Mouse (Mus musculus) embryonic stem cell, embryonic (primary cell): ENCODE measurements at regions not wholly inside any gene's neighbourhood (a gene's known extent, or its start where the extent isn't known, plus 50 kb on each side); places are given as distances from the start of the nearest gene placed in this dataset.

Experiments used
- CTCF ChIA-PET, 4 experiments: fragments of 300-600 bp in 2 of 4; fragments of 350-600 bp in 2 of 4; sonication (Branson Sonifier 250); formaldehyde crosslinking; loops; one replicate each; lab custom pipeline; 2022; ENCODE audit warnings: inconsistent platforms in 2 of 4; lab: Charles Lee
- POLR2A ChIA-PET, 4 experiments: fragments of 300-600 bp in 2 of 4; fragments of 350-600 bp in 2 of 4; sonication (Branson Sonifier 250); formaldehyde crosslinking; loops; one replicate each; lab custom pipeline; 2022; ENCODE audit warnings: antibody characterized with exemption in 4 of 4, inconsistent platforms in 1 of 4; lab: Charles Lee

DNA sequence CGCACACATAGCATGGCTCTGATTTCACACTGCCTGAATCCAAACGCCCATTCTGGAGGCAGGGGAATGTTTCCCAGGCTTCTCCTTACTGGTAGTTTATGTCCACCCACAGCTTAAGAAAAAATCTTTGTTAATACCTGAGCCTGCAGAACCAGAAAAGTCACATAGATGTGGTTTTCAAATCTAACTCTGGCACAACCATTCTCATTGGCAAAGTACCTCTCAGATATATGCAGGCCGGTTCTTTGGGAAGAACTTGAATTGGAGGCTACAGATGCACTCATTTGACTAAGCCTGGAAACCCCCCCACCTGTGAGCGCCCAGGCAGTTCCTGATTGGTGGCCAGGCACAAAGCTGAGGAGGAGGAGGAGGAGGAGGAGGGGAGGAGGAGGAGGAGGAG is 179.8 kb upstream of the Arid2 start:
- ChIA-PET POLR2A (interaction anchor here in 1 of 4 experiments (0.7 kb wide), 2 partner anchors 61 to 121 kb away, joined by 3 to 6 read pairs; no protein-coding TSS in a partner anchor), CTCF (no interaction called here)

DNA sequence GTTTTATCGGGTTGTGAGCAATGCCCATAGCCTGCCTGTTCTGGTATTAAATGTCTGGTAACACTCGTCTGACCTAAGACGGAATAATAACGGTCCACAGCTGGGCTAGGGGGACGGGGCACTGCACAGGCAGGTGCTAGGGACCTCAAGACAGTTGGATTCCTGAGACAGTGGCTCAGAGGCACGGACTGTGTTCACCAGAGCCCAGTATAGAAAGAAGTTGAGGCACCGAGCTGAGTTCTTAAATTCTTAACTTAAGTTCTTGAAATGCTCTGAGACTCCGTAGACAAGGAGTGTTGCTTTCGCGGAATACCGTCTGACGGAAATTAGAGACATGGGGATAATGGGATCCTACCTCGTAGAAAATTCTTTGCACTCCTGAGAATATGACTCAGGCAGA is 174.2 kb upstream of the Arid2 start:
- POLR2A ChIA-PET: no interaction called here
- CTCF ChIA-PET: no interaction called here

DNA sequence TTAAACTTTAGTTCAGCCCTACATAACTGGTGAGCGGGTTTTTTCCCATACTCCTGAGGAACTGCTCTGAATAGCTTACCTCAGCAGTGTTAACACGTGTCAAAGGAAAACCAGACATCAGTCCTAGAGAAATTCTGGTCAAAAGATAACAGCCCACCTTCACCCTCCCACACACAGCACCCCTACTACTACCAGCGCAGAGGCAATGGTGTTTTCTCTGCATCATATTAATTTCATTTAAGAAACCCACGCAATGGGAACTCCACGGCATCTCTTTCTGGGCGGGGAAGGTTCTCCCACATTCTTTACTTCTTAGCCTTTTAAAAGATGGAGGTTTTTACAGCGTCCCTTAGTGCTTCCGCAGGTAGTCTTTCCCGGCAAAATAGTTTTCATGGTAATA is 172.7 kb upstream of the Arid2 start:
- POLR2A ChIA-PET: no interaction called here

DNA sequence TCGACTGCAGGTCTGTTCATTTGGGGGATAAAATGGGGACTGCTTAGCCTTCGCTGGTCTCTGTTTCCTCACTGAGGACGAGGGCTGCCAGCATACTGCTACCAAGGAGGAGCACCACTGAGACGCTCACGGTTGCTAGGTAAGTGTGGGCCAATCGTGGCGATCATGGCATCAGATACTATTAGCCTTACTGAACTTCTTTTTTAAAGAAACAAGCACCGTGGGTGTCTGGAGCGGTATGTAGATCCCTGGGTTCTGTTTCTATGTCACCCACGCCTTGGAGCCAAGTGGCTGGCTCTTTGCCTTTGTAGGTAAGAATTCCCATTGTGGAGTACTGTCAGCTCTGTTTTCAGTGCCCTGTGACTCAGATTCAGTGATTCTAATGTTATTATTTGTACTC is 172.1 kb upstream of the Arid2 start:
- CTCF ChIA-PET: no interaction called here
- POLR2A ChIA-PET: no interaction called here

More for the DNA sequence above, 172.7 kb upstream of the Arid2 start:
- CTCF ChIA-PET: no interaction called here

DNA sequence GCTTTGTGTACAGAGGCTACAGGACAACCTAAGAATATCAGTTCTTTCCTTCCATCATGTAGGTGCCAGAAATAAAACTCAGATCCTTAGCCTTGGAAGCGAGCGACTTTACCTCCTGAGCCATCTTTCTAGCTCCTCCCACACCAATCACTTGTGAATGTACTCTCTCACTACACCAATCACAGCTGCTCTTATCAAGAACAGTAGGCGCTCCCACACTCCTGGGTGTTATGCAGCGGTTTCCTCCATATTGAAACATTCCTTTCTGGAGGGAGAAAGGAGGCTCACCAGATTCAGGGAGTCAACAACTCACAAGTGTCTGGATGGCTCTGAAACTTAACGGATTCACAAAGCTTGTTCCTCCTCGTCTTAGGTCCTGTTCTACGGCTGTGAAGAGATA is 168.1 kb upstream of the Arid2 start:
- POLR2A ChIA-PET: interaction anchor here in 1 of 4 experiments (0.6 kb wide), 1 partner anchor 185 kb away, joined by 3 read pairs; no protein-coding TSS in a partner anchor
- CTCF ChIA-PET: no interaction called here

DNA sequence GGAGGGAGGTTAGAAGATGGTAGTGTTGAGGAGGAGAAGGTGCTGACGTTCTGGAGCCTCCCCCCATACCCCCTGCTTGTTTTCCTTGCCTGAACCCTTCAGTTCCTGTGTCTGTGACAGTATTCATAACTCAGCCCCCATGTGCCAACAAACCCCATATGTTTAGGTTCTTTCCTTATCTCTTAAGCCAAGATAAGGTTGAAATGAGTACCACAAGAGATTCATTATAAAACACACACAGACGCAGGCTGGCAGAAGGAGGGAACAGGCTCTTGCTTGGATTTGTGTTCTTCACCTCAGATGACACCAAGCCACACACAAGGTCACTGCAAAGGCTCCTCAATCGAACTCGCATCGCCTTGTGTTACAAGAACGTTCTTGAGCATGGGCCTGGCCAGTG is 162.9 kb upstream of the Arid2 start:
- ChIA-PET CTCF (no interaction called here), POLR2A (no interaction called here)

DNA sequence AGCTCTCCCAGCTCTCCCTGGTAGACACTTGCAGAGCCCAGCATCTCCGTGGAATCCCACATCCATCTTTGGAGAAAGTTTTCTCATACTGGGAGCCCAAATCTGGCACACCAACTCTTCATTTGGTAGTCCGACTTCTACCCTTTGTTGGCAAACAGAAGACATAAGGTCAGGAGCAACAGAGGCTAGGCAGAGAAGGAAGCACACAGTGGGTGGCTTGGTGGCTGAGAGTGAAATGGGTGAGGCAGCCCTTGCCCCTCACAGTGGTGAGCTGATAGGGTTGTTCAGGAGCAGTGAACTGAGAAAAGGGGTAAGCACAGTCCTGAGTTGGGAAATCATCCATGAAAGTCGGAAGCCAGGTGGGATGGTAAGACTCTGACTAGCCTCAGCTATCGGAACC is 157.6 kb upstream of the Arid2 start:
- POLR2A ChIA-PET: interaction anchor here in 1 of 4 experiments (0.7 kb wide), 1 partner anchor 135 kb away, joined by 3 read pairs; no protein-coding TSS in a partner anchor

DNA sequence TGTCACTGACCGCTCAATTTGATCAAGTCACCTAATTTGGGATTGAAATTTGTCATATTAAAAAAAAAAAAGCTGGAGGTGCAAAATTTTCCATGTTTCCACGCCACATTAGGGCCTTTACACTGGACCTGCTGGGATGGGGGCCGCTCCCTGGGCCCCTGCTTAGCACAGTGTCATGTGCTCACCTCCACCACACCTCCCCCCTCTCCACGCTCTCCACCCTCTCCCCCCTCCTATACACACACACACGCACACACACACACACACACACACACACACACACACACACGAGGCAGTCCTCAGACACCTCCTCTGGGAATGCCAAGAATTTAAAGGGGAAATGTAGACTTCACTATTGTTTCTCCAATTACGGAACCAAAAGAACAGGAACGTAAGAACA is 156.8 kb upstream of the Arid2 start:
- CTCF ChIA-PET: interaction anchor here in 1 of 4 experiments (0.6 kb wide), 1 partner anchor 1533 kb away, joined by 3 read pairs; no protein-coding TSS in a partner anchor
- POLR2A ChIA-PET: no interaction called here

More for the DNA sequence above, 157.6 kb upstream of the Arid2 start:
- CTCF ChIA-PET: interaction anchor here in 1 of 4 experiments (0.5 kb wide), 1 partner anchor 214 kb away, joined by 4 read pairs; no protein-coding TSS in a partner anchor

DNA sequence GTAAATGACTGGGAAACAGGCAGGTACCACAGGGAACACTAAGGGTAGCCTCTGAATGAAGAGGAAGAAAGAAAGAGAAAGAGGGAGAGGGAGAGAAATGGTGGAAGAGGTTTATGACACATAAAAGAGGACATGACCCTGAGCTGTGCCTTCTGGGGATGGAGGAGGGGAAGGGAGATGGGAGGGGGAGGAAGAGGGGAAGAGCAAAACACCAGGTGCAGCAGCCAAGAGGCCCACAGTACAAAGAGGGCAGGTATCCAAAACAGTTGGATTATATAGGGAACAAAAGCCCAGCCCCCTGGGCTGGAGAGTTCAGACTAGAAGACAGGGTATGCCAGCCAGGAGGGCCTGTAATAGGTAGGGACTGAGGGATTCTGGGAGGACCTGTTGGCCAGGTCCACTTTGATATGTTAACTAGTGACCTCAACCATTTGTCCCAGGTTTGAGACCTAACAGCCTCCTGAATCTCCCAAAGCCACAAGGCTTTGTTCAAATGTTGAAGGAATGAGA is 155.7 kb upstream of the Arid2 start:
- ChIA-PET CTCF (no interaction called here), POLR2A (interaction anchor here (0.6 to 1.0 kb wide), 4 partner anchors 31 to 518 kb away, joined by 3 to 6 read pairs (median 4); no protein-coding TSS in a partner anchor)

DNA sequence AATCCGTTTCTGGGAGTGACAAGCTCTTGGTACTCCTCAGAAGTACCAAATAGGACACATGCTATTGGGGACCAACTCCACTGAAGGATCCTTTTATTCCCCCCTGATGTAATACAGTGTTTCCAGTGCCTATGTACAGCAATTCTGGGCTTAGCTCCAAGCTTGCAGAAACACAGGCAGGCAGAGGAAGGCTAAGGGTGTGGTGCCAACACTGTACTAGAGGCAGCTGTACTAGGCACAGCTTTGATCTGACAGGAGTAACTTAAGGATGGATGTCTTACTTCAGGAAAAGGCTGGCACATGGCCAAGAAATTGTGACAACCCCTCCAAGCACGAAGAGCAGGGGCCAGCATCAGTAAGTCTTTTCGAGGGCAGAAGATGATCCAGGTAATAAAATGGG is 154.7 kb upstream of the Arid2 start:
- POLR2A ChIA-PET: interaction anchor here in 1 of 4 experiments (0.6 kb wide), 1 partner anchor 29 kb away, joined by 3 read pairs; no protein-coding TSS in a partner anchor

DNA sequence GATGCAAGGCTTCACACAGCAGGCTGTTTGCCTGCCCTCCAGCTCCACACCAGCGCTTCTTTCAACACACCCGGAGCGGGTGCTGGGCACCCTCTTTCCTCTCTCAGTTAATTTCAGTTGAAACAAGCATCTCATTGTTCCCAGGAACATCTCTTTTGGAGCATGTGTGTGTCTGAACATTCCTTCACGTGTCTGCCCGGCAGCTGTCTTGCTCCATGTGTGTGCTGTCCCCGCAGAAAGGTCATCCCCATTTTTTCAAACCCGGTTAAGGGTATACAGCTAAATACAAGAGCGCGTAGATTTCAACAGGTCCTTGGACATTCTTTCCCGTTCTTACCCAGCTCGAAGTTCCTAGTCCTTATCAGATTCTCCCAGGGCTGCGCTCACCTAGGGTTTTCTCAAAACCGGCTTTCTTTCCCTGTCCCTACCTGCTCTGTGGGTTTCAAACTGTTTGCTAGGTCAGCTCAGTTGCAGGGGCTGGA is 152.0 kb upstream of the Arid2 start:
- ChIA-PET POLR2A (interaction anchor here in 1 of 4 experiments (1.0 to 1.3 kb wide), 2 partner anchors 43 to 325 kb away, joined by 3 to 4 read pairs; partner anchors contain the start of gene Scaf11), CTCF (no interaction called here)

More for the DNA sequence above, 154.7 kb upstream of the Arid2 start:
- CTCF ChIA-PET: no interaction called here

DNA sequence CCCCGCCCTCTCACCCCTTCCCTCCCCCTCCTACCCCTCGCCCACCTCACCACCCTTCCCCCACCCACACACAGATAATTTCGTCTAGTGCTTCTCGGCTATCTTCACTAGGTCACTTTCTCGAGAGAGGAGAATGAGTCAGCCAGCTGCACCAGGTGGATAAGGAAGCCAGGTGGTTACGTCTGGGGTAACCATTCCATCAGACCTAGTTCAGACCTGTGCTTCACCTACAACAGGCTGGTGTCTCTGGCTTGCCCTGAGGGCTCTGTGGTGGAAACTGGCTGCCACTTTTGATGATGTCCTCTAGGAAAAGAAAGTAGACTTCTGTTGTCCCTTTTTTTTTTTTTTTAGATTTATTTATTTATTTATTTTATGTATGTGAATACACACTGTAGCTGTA is 151.5 kb upstream of the Arid2 start:
- ChIA-PET CTCF (interaction anchor here in 1 of 4 experiments (0.7 kb wide), 1 partner anchor 410 kb away, joined by 3 read pairs; no protein-coding TSS in a partner anchor), POLR2A (no interaction called here)

DNA sequence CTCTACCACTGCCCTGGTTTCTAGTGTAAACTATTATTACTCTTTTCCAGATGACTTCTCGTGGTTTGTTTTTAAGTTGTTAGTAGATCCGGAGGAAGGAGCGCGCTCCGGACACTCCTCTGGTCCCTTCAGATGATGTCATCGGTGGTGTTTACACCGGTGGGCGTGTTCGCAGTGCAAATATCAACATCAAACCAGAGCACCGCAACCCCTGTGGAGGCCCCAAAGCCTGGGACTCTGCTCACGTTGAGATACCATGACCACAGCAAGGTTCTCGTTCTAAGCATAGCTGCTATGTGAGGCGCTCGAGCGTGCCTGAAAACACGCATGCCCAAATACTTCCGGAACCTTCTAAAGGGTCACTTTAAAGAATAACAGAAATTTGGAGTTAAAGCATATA is 149.8 kb upstream of the Arid2 start:
- ChIA-PET POLR2A (no interaction called here), CTCF (no interaction called here)

DNA sequence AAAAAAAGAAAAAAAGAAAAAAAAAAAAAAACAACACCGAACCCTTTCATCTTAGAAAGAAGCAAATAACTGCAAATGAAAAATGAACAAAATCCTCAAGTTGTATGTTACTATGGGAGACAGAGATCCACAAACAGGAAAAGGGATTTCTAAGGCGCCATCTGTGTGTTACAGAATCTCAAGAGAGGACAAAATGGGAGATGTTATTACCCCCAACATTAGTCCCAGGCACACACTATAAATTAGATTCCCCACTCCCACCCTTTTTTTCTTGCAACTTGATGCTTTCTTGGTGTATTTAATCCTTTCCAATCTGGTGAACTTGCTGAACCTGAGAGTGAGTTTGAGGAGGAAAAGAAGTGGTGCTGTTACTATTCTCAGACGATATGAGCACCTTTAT is 149.4 kb upstream of the Arid2 start:
- CTCF ChIA-PET: interaction anchor here in 1 of 4 experiments (0.6 kb wide), 1 partner anchor 311 kb away, joined by 3 read pairs; no protein-coding TSS in a partner anchor
- POLR2A ChIA-PET: no interaction called here

DNA sequence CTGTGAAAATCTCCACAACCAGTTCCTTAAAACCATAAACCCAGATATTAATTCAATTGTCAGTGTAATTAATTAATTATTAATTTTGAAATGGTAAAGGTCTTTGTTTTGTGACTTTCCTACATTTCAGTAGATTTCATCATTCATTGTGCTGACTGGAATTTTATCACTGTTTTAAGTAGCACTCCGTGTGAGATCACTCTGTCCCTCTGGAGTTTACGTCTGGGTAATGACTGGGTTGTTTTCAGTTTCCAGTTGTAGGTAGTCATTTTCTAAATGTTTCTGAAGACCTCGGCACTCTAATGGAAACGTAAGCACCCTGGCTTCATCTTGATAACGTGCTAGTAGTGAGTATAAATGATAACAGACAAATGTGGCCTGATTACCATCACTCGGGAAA is 133.8 kb upstream of the Arid2 start:
- CTCF ChIA-PET: no interaction called here
- POLR2A ChIA-PET: interaction anchor here in 1 of 4 experiments (0.5 kb wide), 1 partner anchor 8 kb away, joined by 9 read pairs; no protein-coding TSS in a partner anchor

DNA sequence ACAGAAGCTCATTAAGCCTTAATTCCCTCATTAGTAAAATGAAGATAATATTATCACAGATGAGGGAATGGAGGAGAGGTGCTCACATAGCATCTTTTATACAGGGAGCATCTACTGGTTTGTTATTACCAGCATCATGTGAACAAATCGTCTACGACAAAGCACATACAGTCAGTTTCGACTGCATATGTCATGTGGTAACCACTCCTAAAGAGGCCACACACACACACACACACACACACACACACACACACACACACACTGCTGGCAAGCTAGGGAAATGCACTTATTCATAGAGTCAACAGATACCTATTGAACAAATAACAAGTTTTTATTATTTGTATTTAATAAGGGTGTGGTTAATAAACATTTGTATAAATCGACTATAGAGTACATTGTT is 129.0 kb upstream of the Arid2 start:
- ChIA-PET CTCF (no interaction called here), POLR2A (interaction anchor here in 1 of 4 experiments (0.7 to 1.0 kb wide), 4 partner anchors 15 to 262 kb away, joined by 3 to 6 read pairs (median 4); no protein-coding TSS in a partner anchor)

DNA sequence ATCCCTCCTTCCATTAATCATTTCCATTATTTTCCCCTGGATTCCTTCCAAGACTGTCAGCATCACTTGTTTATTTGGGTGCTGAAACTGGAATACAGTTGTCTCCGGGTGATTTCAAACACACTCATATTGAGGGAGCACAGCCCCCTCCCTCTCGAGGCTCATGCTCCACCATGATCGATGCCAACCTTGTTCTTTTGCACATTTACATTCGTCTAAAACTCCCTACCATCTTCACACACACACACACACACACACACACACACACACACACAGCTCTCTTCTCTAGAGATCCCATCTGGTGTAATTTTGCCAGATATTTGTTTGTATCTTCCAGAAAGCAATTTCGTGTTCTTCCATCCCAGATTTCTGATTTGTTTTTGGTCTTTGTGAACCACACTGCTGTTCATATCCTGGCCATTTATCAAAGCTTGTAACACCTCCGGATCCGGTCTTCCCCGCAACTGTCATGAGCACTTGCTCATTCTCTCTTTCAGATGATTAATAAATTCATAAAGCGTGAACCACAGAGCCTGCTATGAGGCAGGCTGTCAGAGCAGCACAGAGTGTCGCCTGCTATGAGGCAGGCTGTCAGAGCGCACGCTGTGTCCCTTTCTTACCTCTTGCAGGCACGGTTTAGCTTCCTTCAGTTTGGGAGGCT is 122.4 kb upstream of the Arid2 start:
- POLR2A ChIA-PET: interaction anchor here in 1 of 4 experiments (0.7 kb wide), 1 partner anchor 17 kb away, joined by 3 read pairs; no protein-coding TSS in a partner anchor
- CTCF ChIA-PET: no interaction called here

DNA sequence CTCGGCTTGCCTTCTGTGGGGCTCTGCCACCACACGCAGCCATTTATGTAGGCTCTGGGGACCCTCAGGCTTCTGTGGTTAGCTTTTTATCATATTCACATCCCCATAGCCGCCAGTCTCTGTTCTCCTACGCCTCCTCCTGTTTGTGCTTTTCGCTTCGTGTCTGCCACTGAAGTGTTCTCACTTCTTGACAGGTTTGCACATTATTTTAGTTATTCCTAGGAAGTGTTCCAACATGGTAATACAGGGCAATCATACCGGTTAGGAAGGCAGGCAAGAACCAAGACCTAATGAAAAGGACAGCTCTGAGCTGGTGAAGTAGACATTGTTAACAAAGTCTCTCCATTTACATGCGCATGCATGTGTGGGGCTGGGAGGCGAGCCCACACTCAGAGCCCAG is 120.1 kb upstream of the Arid2 start:
- ChIA-PET CTCF (interaction anchor here in 2 of 4 experiments (0.6 to 1.0 kb wide), 2 partner anchors 17 to 31 kb away, joined by 3 to 7 read pairs; no protein-coding TSS in a partner anchor), POLR2A (interaction anchor here in 1 of 4 experiments (1.6 to 2.9 kb wide), 2 partner anchors 11 to 15 kb away, joined by 4 to 21 read pairs; no protein-coding TSS in a partner anchor)

DNA sequence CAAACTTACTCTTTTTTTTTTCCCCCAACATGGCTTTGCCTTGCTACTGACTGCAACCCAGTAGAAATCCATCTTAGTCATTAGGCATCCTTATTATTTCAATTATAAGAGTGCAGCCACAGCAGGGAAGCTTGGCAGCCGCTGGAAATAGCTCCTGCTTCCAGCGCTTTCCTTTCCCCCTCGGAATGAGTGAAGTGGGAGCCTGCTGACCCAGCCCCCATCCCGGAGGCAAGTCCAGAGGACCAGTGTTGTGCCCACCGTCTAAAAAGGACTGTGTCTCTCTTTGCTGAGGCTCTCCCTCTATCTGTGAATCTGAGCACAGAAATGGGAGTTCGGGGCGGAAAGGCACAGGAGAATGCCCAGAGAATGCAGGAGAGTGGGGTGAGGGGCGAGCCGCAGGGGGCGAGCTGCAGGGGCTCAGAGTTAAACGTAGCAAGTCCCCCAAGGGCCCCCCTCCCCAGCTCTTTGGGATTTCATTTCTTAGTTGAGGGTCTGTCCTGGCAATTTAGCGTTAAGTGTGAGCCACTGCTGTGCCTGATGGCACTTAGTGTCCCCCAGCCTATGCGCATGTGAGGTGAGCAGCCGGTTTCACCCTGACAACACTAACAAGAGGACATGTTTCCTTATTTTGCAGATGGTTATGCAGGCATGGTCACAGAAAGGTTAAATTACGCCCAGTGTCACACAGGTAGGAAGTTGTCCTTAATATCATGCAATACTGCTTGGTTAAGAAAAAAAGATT is 117.4 kb upstream of the Arid2 start:
- ChIA-PET POLR2A (interaction anchor here in 2 of 4 experiments (0.5 to 2.9 kb wide), 6 partner anchors 8 to 557 kb away, joined by 3 to 21 read pairs (median 6); no protein-coding TSS in a partner anchor), CTCF (no interaction called here)
